Mouse (Mus musculus): Measurements from ENCODE around the gene Wee2. TPM values are rescaled to one million over a fixed set of nuclear protein-coding genes. Genes with fewer than 3 reads are reported as not detected.
A peak's percentile ranks its signal among the peaks of the same experiment; 100 is the strongest.

Gene Wee2
- total and polyA plus RNA-seq, 3 experiments, result 0.16 TPM; not detected in 2

- peaks cover 6% of the 10 kb centered on the region for H3K4me1 ChIP-seq (ENCODE audit: insufficient read depth, low read depth, low read length)
- no peak for TF ChIP-seq TAL1 (conservative IDR thresholded peaks at IDR 0.05; ENCODE audit: low read depth, low read length)
- TF ChIP-seq CTCF (IDR thresholded peaks at IDR 0.05; ENCODE audit: low read depth, low read length), result no peak
- TF ChIP-seq POLR2AphosphoS5 (IDR thresholded peaks at IDR 0.05; ENCODE audit: insufficient replicate concordance, low read depth, low read length), result no peak
- TF ChIP-seq GATA1 (IDR thresholded peaks at IDR 0.05; ENCODE audit: borderline replicate concordance, low read length), result no peak
- TF ChIP-seq GATA2 (IDR thresholded peaks at IDR 0.05; ENCODE audit: borderline replicate concordance, low read depth, low read length), result no peak
- H3K27me3 ChIP-seq (ENCODE audit: insufficient read depth, low read length), result peaks cover 56% of the 10 kb centered on the region
These were observed 7.1 kb upstream of the Wee2 start for GRCm38 (mm10) chr6:40431812-40432211.

GRCm38 (mm10) chr6:40432346-40433275 lies 6.3 kb upstream of the Wee2 start:
- Histone ChIP-seq H3K9me3 (replicated peaks) (no peaks in the 10 kb centered on the region), H3K36me3 (replicated peaks) (no peaks in the 10 kb centered on the region), H3K4me1 (ENCODE audit: insufficient read depth, low read depth, low read length) (peaks cover 6% of the 10 kb centered on the region), H3K27me3 (ENCODE audit: insufficient read depth, low read length) (peaks cover 53% of the 10 kb centered on the region), H3K4me3 (ENCODE audit: low read depth, low read length) (no peak overlapping the region)
- ATAC-seq (ENCODE audit: extremely low read depth, insufficient number of reproducible peaks, low FRiP score, poor library complexity, severe bottlenecking) (no peak), DNase-seq (ENCODE audit: low spot score) (no peak)
- TF ChIP-seq CTCF (IDR thresholded peaks at IDR 0.05; ENCODE audit: low read depth, low read length), result no peak
- TF ChIP-seq GATA2 (IDR thresholded peaks at IDR 0.05; ENCODE audit: borderline replicate concordance, low read depth, low read length), result no peak
- TF ChIP-seq GATA1 (IDR thresholded peaks at IDR 0.05; ENCODE audit: borderline replicate concordance, low read length), result no peak
- TF ChIP-seq TAL1 (conservative IDR thresholded peaks at IDR 0.05; ENCODE audit: low read depth, low read length), result no peak
- no peak for TF ChIP-seq POLR2AphosphoS5 (IDR thresholded peaks at IDR 0.05; ENCODE audit: insufficient replicate concordance, low read depth, low read length)

More at GRCm38 (mm10) chr6:40431812-40432211, 7.1 kb upstream of the Wee2 start:
- DNase-seq (ENCODE audit: low spot score), result no peak
- no peaks in the 10 kb centered on the region for H3K9me3 ChIP-seq (replicated peaks)
- H3K4me3 ChIP-seq (ENCODE audit: low read depth, low read length), result no peak overlapping the region
- ATAC-seq (ENCODE audit: extremely low read depth, insufficient number of reproducible peaks, low FRiP score, poor library complexity, severe bottlenecking), result no peak
- H3K36me3 ChIP-seq (replicated peaks), result no peaks in the 10 kb centered on the region

GRCm38 (mm10) chr6:40434697-40435096 lies 4.2 kb upstream of the Wee2 start:
- no peaks in the 10 kb centered on the region for H3K9me3 ChIP-seq (replicated peaks)
- no peak overlapping the region for H3K4me3 ChIP-seq (ENCODE audit: low read depth, low read length)
- peaks cover 6% of the 10 kb centered on the region for H3K4me1 ChIP-seq (ENCODE audit: insufficient read depth, low read depth, low read length)
- ATAC-seq (ENCODE audit: extremely low read depth, insufficient number of reproducible peaks, low FRiP score, poor library complexity, severe bottlenecking) (no peak), DNase-seq (ENCODE audit: low spot score) (no peak)
- TF ChIP-seq GATA1 (IDR thresholded peaks at IDR 0.05; ENCODE audit: borderline replicate concordance, low read length) (no peak), CTCF (IDR thresholded peaks at IDR 0.05; ENCODE audit: low read depth, low read length) (no peak), POLR2AphosphoS5 (IDR thresholded peaks at IDR 0.05; ENCODE audit: insufficient replicate concordance, low read depth, low read length) (no peak), TAL1 (conservative IDR thresholded peaks at IDR 0.05; ENCODE audit: low read depth, low read length) (no peak), GATA2 (IDR thresholded peaks at IDR 0.05; ENCODE audit: borderline replicate concordance, low read depth, low read length) (no peak)
- peaks cover 50% of the 10 kb centered on the region for H3K27me3 ChIP-seq (ENCODE audit: insufficient read depth, low read length)
- no peaks in the 10 kb centered on the region for H3K36me3 ChIP-seq (replicated peaks)

DNA sequence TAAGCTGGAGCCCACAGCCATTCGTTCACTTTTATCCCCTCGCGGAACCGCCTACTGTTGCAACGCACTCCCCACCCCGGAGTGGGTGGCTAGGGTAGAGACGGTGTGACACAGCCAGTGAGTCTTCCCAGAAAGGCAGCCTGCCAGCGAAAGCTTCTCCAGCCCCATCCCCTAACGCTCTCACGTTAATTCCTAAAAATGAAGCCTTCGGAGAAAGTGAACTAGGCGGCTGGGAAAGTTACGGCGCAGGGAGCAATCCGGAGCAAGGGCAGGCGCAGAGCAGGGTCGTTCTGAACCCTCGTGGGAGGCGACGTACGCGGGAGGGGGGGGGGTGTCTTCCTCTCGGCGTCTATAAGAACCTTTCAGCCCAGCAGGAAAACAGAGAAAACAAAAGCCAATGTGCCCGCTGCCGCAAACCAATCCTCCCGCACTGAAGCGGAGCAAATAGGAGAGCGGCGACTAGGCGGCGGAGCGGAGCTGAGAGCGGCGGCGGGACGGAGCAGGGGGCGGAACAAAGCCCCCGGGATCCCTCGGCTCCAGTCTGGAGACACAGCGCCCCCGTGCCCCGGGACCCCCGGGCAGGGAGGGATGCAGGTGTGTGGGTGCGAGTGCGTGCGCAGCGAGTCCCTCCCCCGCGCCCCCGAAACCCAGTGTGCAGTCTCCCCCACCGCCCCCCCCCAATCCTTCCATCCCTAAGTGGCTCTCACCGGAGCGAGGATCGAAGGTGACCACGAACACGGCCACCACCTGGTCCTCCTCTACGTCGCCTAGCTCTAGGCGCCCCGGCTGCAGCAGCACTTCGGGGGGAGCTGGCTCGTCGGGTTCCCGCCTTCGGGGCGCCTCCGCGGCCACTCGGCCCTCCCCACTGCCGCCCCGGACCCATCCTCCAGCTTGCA lies 3.5 kb upstream of the Wee2 start:
- H3K4me3 ChIP-seq (ENCODE audit: low read depth, low read length), result peak overlapping the region; percentile 69
- H3K9me3 ChIP-seq (replicated peaks), result no peaks in the 10 kb centered on the region
- no peaks in the 10 kb centered on the region for H3K36me3 ChIP-seq (replicated peaks)
- ATAC-seq (ENCODE audit: extremely low read depth, insufficient number of reproducible peaks, low FRiP score, poor library complexity, severe bottlenecking), result no peak
- H3K27me3 ChIP-seq (ENCODE audit: insufficient read depth, low read length), result peaks cover 54% of the 10 kb centered on the region
- DNase-seq (ENCODE audit: low spot score), result no peak
- H3K4me1 ChIP-seq (ENCODE audit: insufficient read depth, low read depth, low read length), result peaks cover 6% of the 10 kb centered on the region
- no peak for TF ChIP-seq POLR2AphosphoS5 (IDR thresholded peaks at IDR 0.05; ENCODE audit: insufficient replicate concordance, low read depth, low read length)
- TF ChIP-seq TAL1 (conservative IDR thresholded peaks at IDR 0.05; ENCODE audit: low read depth, low read length), result no peak
- no peak for TF ChIP-seq GATA2 (IDR thresholded peaks at IDR 0.05; ENCODE audit: borderline replicate concordance, low read depth, low read length)
- no peak for TF ChIP-seq GATA1 (IDR thresholded peaks at IDR 0.05; ENCODE audit: borderline replicate concordance, low read length)
- TF ChIP-seq CTCF (IDR thresholded peaks at IDR 0.05; ENCODE audit: low read depth, low read length), result no peak

- Histone ChIP-seq H3K27me3 (ENCODE audit: insufficient read depth, low read length) (peaks cover 58% of the 10 kb centered on the region), H3K4me1 (ENCODE audit: insufficient read depth, low read depth, low read length) (peaks cover 6% of the 10 kb centered on the region), H3K36me3 (replicated peaks) (no peaks in the 10 kb centered on the region), H3K9me3 (replicated peaks) (no peaks in the 10 kb centered on the region), H3K4me3 (ENCODE audit: low read depth, low read length) (peak within 1 kb of the TSS; percentile 69)
- TF ChIP-seq POLR2AphosphoS5 (IDR thresholded peaks at IDR 0.05; ENCODE audit: insufficient replicate concordance, low read depth, low read length), result no peak
- no peak for TF ChIP-seq TAL1 (conservative IDR thresholded peaks at IDR 0.05; ENCODE audit: low read depth, low read length)
- TF ChIP-seq GATA1 (IDR thresholded peaks at IDR 0.05; ENCODE audit: borderline replicate concordance, low read length), result no peak
- TF ChIP-seq CTCF (IDR thresholded peaks at IDR 0.05; ENCODE audit: low read depth, low read length), result no peak
- TF ChIP-seq GATA2 (IDR thresholded peaks at IDR 0.05; ENCODE audit: borderline replicate concordance, low read depth, low read length), result no peak
- peak; percentile 34 for DNase-seq (ENCODE audit: low spot score)
- ATAC-seq (ENCODE audit: extremely low read depth, insufficient number of reproducible peaks, low FRiP score, poor library complexity, severe bottlenecking), result no peak
These were observed 2.8 kb upstream of the Wee2 start, which contains the start of gene E330009J07Rik for GRCm38 (mm10) chr6:40436047-40436483. Gene E330009J07Rik, minus strand, starts transcription at chr6:40436135.

All from G1E (cell line).